Mouse (Mus musculus): Measurements from ENCODE around the gene Tyk2. TPM values are rescaled to one million over a fixed set of nuclear protein-coding genes. Genes with fewer than 3 reads are reported as not detected.

Tyk2 gene
- polyA plus RNA-seq, 2 experiments: 10.6 to 20.9 TPM

DNA sequence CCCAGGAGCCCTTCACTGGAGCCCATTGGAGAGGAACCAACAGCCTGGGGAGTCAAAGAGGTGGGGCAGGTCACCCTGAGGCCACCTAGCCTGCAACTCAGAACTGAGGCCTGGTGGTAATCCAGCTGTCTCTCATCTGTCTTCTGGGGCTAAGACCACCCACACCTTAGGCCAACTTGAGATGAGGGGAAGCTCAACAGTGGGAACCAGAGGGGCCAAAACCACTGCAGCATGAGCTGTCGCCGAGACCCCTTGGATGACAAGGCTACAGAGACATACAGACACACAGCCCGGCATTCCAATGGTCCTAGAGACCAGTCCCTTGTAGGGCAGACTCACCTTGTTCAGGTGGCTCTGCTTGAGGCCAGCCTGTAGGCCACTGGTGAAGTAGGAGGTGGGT is 55.4 kb downstream of the Tyk2 start:
- TF ChIP-seq POLR2A (IDR thresholded peaks at IDR 0.05; ENCODE audit: borderline replicate concordance, extremely low read depth, insufficient read depth, insufficient read length): no peak
- peaks cover 72% of the 10 kb centered on the region for H3K36me3 ChIP-seq (ENCODE audit: control insufficient read depth, insufficient read depth, low read length)
- no peaks in the 10 kb centered on the region for H3K9me3 ChIP-seq (ENCODE audit: control insufficient read depth, low read length)

DNA sequence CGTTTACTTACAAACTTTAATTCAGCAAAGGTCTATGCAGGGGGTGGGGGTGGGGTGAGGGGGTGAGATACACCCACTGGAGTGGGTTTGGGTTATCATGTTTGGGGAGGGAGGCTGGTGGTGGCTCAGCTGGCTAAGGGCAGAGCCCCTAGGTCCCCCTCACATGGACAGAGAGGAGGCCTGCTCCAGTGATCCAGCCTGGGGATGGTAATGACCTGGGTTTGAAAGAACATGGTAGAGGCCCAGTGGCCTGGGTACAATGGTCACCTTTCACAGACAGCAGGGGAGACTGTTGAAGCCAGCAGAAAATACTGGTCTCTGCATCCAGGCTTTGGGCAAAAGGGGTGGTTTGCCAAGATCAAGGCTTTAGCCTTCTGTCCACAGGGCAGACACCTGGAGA is 56.9 kb downstream of the Tyk2 start:
- DNase-seq (ENCODE audit: low spot score) (no peak), ATAC-seq (ENCODE audit: low FRiP score, low read depth) (no peak)
- Histone ChIP-seq H3K36me3 (ENCODE audit: control insufficient read depth, insufficient read depth, low read length) (peaks cover 64% of the 10 kb centered on the region), H3K9me3 (ENCODE audit: control insufficient read depth, low read length) (no peaks in the 10 kb centered on the region), H3K4me2 (replicated peaks; ENCODE audit: low read depth, low read length, severe bottlenecking) (no peak overlapping the region), H3K4me3 (replicated peaks; ENCODE audit: low read length) (no peak overlapping the region; the same call in 1 of the 2 replicates), H3K27me3 (ENCODE audit: control insufficient read depth, insufficient read depth, low read length) (no peaks in the 10 kb centered on the region), H3K9ac (ENCODE audit: low read depth, low read length, severe bottlenecking) (no peak overlapping the region), H3K27ac (replicated peaks; ENCODE audit: low read depth, low read length) (no peak overlapping the region), H3K4me1 (ENCODE audit: control insufficient read depth, insufficient read depth, low read length) (0 out of 2 replicates have a peak, but pooled peaks cover 6% of the 10 kb centered on the region)
- 84% methylated on average over 1 of the region's 1 CpGs for WGBS
- TF ChIP-seq POLR2A (IDR thresholded peaks at IDR 0.05; ENCODE audit: borderline replicate concordance, extremely low read depth, insufficient read depth, insufficient read length): no peak

More for the DNA sequence above, 55.4 kb downstream of the Tyk2 start:
- no peak for ATAC-seq (ENCODE audit: low FRiP score, low read depth)
- no peak overlapping the region for H3K9ac ChIP-seq (ENCODE audit: low read depth, low read length, severe bottlenecking)
- H3K4me1 ChIP-seq (ENCODE audit: control insufficient read depth, insufficient read depth, low read length): 0 out of 2 replicates have a peak, but pooled peaks cover 6% of the 10 kb centered on the region
- no peak for DNase-seq (ENCODE audit: low spot score)
- H3K4me2 ChIP-seq (replicated peaks; ENCODE audit: low read depth, low read length, severe bottlenecking): no peak overlapping the region
- no peak overlapping the region for H3K27ac ChIP-seq (replicated peaks; ENCODE audit: low read depth, low read length)
- WGBS: 88% methylated on average over 3 of the region's 3 CpGs
- no peaks in the 10 kb centered on the region for H3K27me3 ChIP-seq (ENCODE audit: control insufficient read depth, insufficient read depth, low read length)
- H3K4me3 ChIP-seq (replicated peaks; ENCODE audit: low read length): no peak overlapping the region

DNA sequence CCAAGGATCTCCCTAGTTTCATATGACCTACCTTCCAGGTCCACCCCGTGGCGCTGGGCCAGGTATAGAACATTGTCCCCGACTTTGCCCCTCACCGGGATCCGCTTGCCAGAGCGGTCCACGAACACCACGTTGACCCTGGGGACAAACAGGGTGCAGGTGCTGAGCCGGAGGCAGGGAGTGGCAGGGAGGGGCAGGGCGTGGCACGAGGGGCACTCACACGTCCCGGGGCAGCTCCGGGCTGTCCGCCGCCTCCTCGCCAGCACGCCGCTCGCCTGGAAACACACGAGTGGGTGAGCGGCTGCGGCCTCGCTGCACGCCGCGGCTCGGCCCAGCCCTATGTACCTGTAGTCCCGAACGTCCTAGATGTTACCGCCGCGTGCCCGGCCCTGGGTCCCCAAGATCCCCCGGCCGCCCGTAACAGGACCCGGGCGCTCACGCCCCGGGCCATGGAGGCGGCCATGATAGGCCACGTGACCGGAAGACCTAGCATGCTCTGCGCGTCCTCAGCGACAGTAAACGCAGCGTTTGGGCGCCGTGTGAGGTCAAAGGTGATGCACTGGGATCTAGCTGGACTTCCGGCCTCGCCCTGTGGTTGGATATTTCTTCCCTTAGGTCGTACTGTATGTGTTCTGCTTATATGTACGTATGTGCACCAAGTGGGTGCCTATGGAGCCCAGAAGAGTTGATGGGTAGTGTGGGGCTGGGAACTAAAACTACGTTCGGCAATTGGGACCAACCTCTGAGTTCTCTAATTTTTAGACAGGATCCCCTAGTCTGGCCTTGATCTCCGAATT is 57.8 kb downstream of the Tyk2 start, which contains the start of the genes Gm49373 and Fdx1l:
Gm49373 (minus strand) TSS at position 53 of the 797 bp plus-strand sequence.
Fdx1l (minus strand) TSS at position 571 of the 797 bp plus-strand sequence.
- TF ChIP-seq POLR2A (IDR thresholded peaks at IDR 0.05; ENCODE audit: borderline replicate concordance, extremely low read depth, insufficient read depth, insufficient read length): 0 out of 2 replicates have a peak, but pooled peaks have one; percentile 34
- DNase-seq (ENCODE audit: low spot score): peak; percentile 90
- Histone ChIP-seq H3K4me3 (replicated peaks; ENCODE audit: low read length) (peak within 1 kb of the TSS; percentile 89), H3K4me2 (replicated peaks; ENCODE audit: low read depth, low read length, severe bottlenecking) (peak within 1 kb of the TSS; percentile 84), H3K27ac (replicated peaks; ENCODE audit: low read depth, low read length) (peak within 1 kb of the TSS; percentile 6), H3K36me3 (ENCODE audit: control insufficient read depth, insufficient read depth, low read length) (peaks cover 54% of the 10 kb centered on the region), H3K4me1 (ENCODE audit: control insufficient read depth, insufficient read depth, low read length) (0 out of 2 replicates have a peak, but pooled peaks cover 6% of the 10 kb centered on the region), H3K27me3 (ENCODE audit: control insufficient read depth, insufficient read depth, low read length) (no peaks in the 10 kb centered on the region), H3K9me3 (ENCODE audit: control insufficient read depth, low read length) (no peaks in the 10 kb centered on the region), H3K9ac (ENCODE audit: low read depth, low read length, severe bottlenecking) (peak within 1 kb of the TSS; percentile 87)
- 2% methylated on average over 58 of the region's 58 CpGs for WGBS
- ATAC-seq (ENCODE audit: low FRiP score, low read depth): peak; percentile 93

DNA sequence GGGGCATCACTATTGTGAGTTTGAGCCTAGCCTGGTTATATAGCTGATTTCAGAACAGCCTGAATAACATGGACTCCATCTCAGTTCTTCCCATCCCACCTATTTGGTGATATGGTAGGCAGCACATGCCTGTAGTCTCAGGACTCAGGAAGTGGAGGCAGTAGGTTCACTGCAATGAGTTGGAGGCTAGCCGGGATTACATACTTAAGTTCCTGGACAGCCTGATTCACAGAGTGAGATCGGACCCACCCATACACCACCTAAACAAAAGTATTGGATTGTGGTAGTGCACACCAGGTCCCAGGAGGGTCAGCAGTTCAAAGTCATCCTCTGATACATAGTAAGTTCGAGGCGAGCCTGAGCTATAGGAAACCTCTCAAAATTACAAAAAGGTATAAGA is 58.4 kb downstream of the Tyk2 start:
- Histone ChIP-seq H3K4me1 (ENCODE audit: control insufficient read depth, insufficient read depth, low read length) (0 out of 2 replicates have a peak, but pooled peaks cover 6% of the 10 kb centered on the region), H3K36me3 (ENCODE audit: control insufficient read depth, insufficient read depth, low read length) (peaks cover 52% of the 10 kb centered on the region), H3K4me2 (replicated peaks; ENCODE audit: low read depth, low read length, severe bottlenecking) (peak overlapping the region; percentile 84), H3K9ac (ENCODE audit: low read depth, low read length, severe bottlenecking) (peak overlapping the region; percentile 87), H3K9me3 (ENCODE audit: control insufficient read depth, low read length) (no peaks in the 10 kb centered on the region), H3K4me3 (replicated peaks; ENCODE audit: low read length) (peak overlapping the region; percentile 89), H3K27ac (replicated peaks; ENCODE audit: low read depth, low read length) (no peak overlapping the region; the same call in 1 of the 2 replicates), H3K27me3 (ENCODE audit: control insufficient read depth, insufficient read depth, low read length) (no peaks in the 10 kb centered on the region)
- no peak for TF ChIP-seq POLR2A (IDR thresholded peaks at IDR 0.05; ENCODE audit: borderline replicate concordance, extremely low read depth, insufficient read depth, insufficient read length)
- peak; percentile 1; the same call in 1 of the 2 replicates for ATAC-seq (ENCODE audit: low FRiP score, low read depth)
- WGBS: 20% methylated on average over 4 of the region's 4 CpGs
- peak; percentile 7 for DNase-seq (ENCODE audit: low spot score)

DNA sequence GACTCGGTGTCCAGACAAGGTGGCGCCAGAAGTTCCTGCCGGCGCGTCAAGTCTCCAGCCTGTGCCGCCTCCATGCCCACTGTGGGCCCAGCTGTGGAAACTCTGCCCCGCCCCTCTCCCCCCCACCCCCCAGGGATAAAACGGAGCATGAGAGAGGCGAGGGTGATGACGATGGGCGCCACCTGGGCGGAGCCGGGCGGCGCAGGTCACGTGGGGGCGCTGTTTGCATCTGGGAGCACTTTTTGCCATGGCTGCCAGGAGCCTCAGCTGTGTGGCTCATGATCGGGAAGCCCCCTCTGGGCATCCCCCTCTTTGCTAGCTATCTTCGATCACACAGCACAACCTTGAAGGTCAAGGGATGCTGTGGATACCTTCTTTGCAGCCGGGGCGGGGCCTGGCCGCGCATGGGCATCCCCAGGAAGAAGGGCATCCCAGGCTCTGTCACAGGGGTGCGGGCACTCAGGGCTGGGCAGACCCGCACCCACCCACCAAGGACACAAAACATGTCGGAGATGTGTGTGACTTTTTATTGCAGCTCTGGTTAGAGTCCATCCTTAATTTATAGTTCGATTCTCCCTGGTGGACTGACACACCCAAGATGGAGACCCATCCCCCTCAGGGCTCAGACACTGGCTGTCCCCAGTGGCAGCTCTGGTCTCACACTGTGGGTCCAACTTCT is 63.9 kb downstream of the Tyk2 start, which contains the start of gene Zglp1:
Zglp1 (minus strand) TSS at position 88 of the 679 bp plus-strand sequence.
- TF ChIP-seq POLR2A (IDR thresholded peaks at IDR 0.05; ENCODE audit: borderline replicate concordance, extremely low read depth, insufficient read depth, insufficient read length): no peak
- no peaks in the 10 kb centered on the region for H3K27me3 ChIP-seq (ENCODE audit: control insufficient read depth, insufficient read depth, low read length)
- no peak within 1 kb of the TSS for H3K4me2 ChIP-seq (replicated peaks; ENCODE audit: low read depth, low read length, severe bottlenecking)
- no peak for DNase-seq (ENCODE audit: low spot score)
- no peak within 1 kb of the TSS for H3K9ac ChIP-seq (ENCODE audit: low read depth, low read length, severe bottlenecking)
- H3K4me1 ChIP-seq (ENCODE audit: control insufficient read depth, insufficient read depth, low read length): no peaks in the 10 kb centered on the region
- no peak within 1 kb of the TSS for H3K27ac ChIP-seq (replicated peaks; ENCODE audit: low read depth, low read length)
- WGBS: 84% methylated on average over 27 of the region's 27 CpGs
- ATAC-seq (ENCODE audit: low FRiP score, low read depth): no peak
- peaks cover 41% of the 10 kb centered on the region for H3K36me3 ChIP-seq (ENCODE audit: control insufficient read depth, insufficient read depth, low read length)
- H3K4me3 ChIP-seq (replicated peaks; ENCODE audit: low read length): no peak within 1 kb of the TSS
- no peaks in the 10 kb centered on the region for H3K9me3 ChIP-seq (ENCODE audit: control insufficient read depth, low read length)
